Mouse (Mus musculus): Measurements from ENCODE around the gene Olfr836. TPM values are rescaled to one million over a fixed set of nuclear protein-coding genes. Genes with fewer than 3 reads are reported as not detected.
"Not testable (repeated sequence)": the region's sequence is repeated elsewhere in the genome, so short reads cannot be mapped to it uniquely, and the experiment has no call there.

Gene Olfr836
- not detected in 2 replicates for polyA plus RNA-seq (2014; fragmentation: Nextera tagmentation; extraction: Ambion mirVana)

GRCm38 (mm10) chr9:19120082-19120481 lies at the start of gene Olfr836:
Gene Olfr836 (plus strand): TSS chr9:19120382.
- ATAC-seq (ENCODE audit: low read depth) = no peak
- no peak for DNase-seq (ENCODE audit: low spot score)
- Histone ChIP-seq H3K4me1 (ENCODE audit: control insufficient read depth, insufficient read depth, low read length) (no peaks in the 10 kb centered on the region), H3K27me3 (replicated peaks; ENCODE audit: control insufficient read depth, insufficient read depth, low read length) (no peaks in the 10 kb centered on the region), H3K4me3 (ENCODE audit: low read depth, low read length) (no peak within 1 kb of the TSS), H3K9ac (ENCODE audit: low read depth, low read length) (no peak within 1 kb of the TSS), H3K9me3 (ENCODE audit: control insufficient read depth, low read length) (no peaks in the 10 kb centered on the region), H3K27ac (replicated peaks; ENCODE audit: low read depth, low read length) (no peak within 1 kb of the TSS), H3K36me3 (ENCODE audit: control insufficient read depth, insufficient read depth, low read length) (no peaks in the 10 kb centered on the region), H3K4me2 (ENCODE audit: low read depth, low read length) (no peak within 1 kb of the TSS)

GRCm38 (mm10) chr9:19084986-19085385 lies 35.2 kb upstream of the Olfr836 start:
- Histone ChIP-seq H3K9me3 (ENCODE audit: control insufficient read depth, low read length) (0 out of 2 replicates have a peak, but pooled peaks cover 9% of the 10 kb centered on the region), H3K4me3 (ENCODE audit: low read depth, low read length) (no peak overlapping the region), H3K27me3 (replicated peaks; ENCODE audit: control insufficient read depth, insufficient read depth, low read length) (no peaks in the 10 kb centered on the region), H3K9ac (ENCODE audit: low read depth, low read length) (no peak overlapping the region), H3K36me3 (ENCODE audit: control insufficient read depth, insufficient read depth, low read length) (no peaks in the 10 kb centered on the region), H3K27ac (replicated peaks; ENCODE audit: low read depth, low read length) (no peak overlapping the region), H3K4me1 (ENCODE audit: control insufficient read depth, insufficient read depth, low read length) (no peaks in the 10 kb centered on the region), H3K4me2 (ENCODE audit: low read depth, low read length) (no peak overlapping the region)
- no peak for ATAC-seq (ENCODE audit: low read depth)
- no peak for DNase-seq (ENCODE audit: low spot score)
- 31% methylated on average over 3 of the region's 3 CpGs for WGBS

GRCm38 (mm10) chr9:19092889-19093753 lies 27.1 kb upstream of the Olfr836 start:
- DNase-seq (ENCODE audit: low spot score); ATAC-seq (ENCODE audit: low read depth); H3K9me3 ChIP-seq (ENCODE audit: control insufficient read depth, low read length); H3K9ac ChIP-seq (ENCODE audit: low read depth, low read length); H3K27me3 ChIP-seq (replicated peaks; ENCODE audit: control insufficient read depth, insufficient read depth, low read length); H3K36me3 ChIP-seq (ENCODE audit: control insufficient read depth, insufficient read depth, low read length); H3K4me3 ChIP-seq (ENCODE audit: low read depth, low read length); H3K4me1 ChIP-seq (ENCODE audit: control insufficient read depth, insufficient read depth, low read length); H3K4me2 ChIP-seq (ENCODE audit: low read depth, low read length); H3K27ac ChIP-seq (replicated peaks; ENCODE audit: low read depth, low read length): not testable (repeated sequence)
- WGBS = 55% methylated on average over 6 of the region's 6 CpGs

GRCm38 (mm10) chr9:19097286-19097685 lies 22.9 kb upstream of the Olfr836 start:
- no peaks in the 10 kb centered on the region for H3K36me3 ChIP-seq (ENCODE audit: control insufficient read depth, insufficient read depth, low read length)
- no peaks in the 10 kb centered on the region for H3K27me3 ChIP-seq (replicated peaks; ENCODE audit: control insufficient read depth, insufficient read depth, low read length)
- no peak overlapping the region for H3K4me2 ChIP-seq (ENCODE audit: low read depth, low read length)
- H3K9me3 ChIP-seq (ENCODE audit: control insufficient read depth, low read length) = peaks cover 6% of the 10 kb centered on the region
- no peaks in the 10 kb centered on the region for H3K4me1 ChIP-seq (ENCODE audit: control insufficient read depth, insufficient read depth, low read length)
- H3K4me3 ChIP-seq (ENCODE audit: low read depth, low read length) = no peak overlapping the region
- 82% methylated on average over 4 of the region's 4 CpGs for WGBS
- DNase-seq (ENCODE audit: low spot score) (no peak), ATAC-seq (ENCODE audit: low read depth) (no peak)
- H3K9ac ChIP-seq (ENCODE audit: low read depth, low read length) = no peak overlapping the region
- no peak overlapping the region for H3K27ac ChIP-seq (replicated peaks; ENCODE audit: low read depth, low read length)

GRCm38 (mm10) chr9:19136017-19136416 lies 15.8 kb downstream of the Olfr836 start, which contains the start of gene Olfr837:
Gene Olfr837 (plus strand): TSS chr9:19136317.
- Histone ChIP-seq H3K4me2 (ENCODE audit: low read depth, low read length) (no peak within 1 kb of the TSS), H3K27ac (replicated peaks; ENCODE audit: low read depth, low read length) (no peak within 1 kb of the TSS), H3K9me3 (ENCODE audit: control insufficient read depth, low read length) (no peaks in the 10 kb centered on the region), H3K27me3 (replicated peaks; ENCODE audit: control insufficient read depth, insufficient read depth, low read length) (no peaks in the 10 kb centered on the region), H3K9ac (ENCODE audit: low read depth, low read length) (no peak within 1 kb of the TSS), H3K4me1 (ENCODE audit: control insufficient read depth, insufficient read depth, low read length) (no peaks in the 10 kb centered on the region), H3K4me3 (ENCODE audit: low read depth, low read length) (no peak within 1 kb of the TSS), H3K36me3 (ENCODE audit: control insufficient read depth, insufficient read depth, low read length) (no peaks in the 10 kb centered on the region)
- DNase-seq (ENCODE audit: low spot score) (no peak), ATAC-seq (ENCODE audit: low read depth) (no peak)
- WGBS = 68% methylated on average over 1 of the region's 1 CpGs

Other genes with a start within 250 kb of the Olfr836 start
- not detected in 2 replicates for gene Olfr830, start 245.7 kb upstream of the Olfr836 start, polyA plus RNA-seq (2014; fragmentation: Nextera tagmentation; extraction: Ambion mirVana)
- not detected in 2 replicates for gene Olfr832, start 183.3 kb upstream of the Olfr836 start, polyA plus RNA-seq (2014; fragmentation: Nextera tagmentation; extraction: Ambion mirVana)
- not detected in 2 replicates for gene Olfr834, start 132.4 kb upstream of the Olfr836 start, polyA plus RNA-seq (2014; fragmentation: Nextera tagmentation; extraction: Ambion mirVana)
- gene Olfr835, start 87.6 kb upstream of the Olfr836 start, polyA plus RNA-seq (2014; fragmentation: Nextera tagmentation; extraction: Ambion mirVana) = not detected in 2 replicates
- gene Olfr837, start 15.9 kb downstream of the Olfr836 start, polyA plus RNA-seq (2014; fragmentation: Nextera tagmentation; extraction: Ambion mirVana) = not detected in 2 replicates
- gene Olfr839-ps1, start 56.9 kb downstream of the Olfr836 start, polyA plus RNA-seq (2014; fragmentation: Nextera tagmentation; extraction: Ambion mirVana) = not detected in 2 replicates
- 0.04 TPM in 1 of 2 replicates, not detected in the other for gene Olfr843, start 131.6 kb downstream of the Olfr836 start, polyA plus RNA-seq (2014; fragmentation: Nextera tagmentation; extraction: Ambion mirVana)
- gene Olfr844, start 196.0 kb downstream of the Olfr836 start, polyA plus RNA-seq (2014; fragmentation: Nextera tagmentation; extraction: Ambion mirVana) = not detected in 2 replicates
- not detected in 2 replicates for gene Olfr845, start 216.1 kb downstream of the Olfr836 start, polyA plus RNA-seq (2014; fragmentation: Nextera tagmentation; extraction: Ambion mirVana)
- gene Olfr846, start 243.6 kb downstream of the Olfr836 start, polyA plus RNA-seq (2014; fragmentation: Nextera tagmentation; extraction: Ambion mirVana) = not detected in 2 replicates